Mouse (Mus musculus) gastrocnemius, postnatal 4 days (tissue): ENCODE results near the gene Samhd1. TPM values are rescaled to one million over a fixed set of nuclear protein-coding genes. Genes with fewer than 3 reads are reported as not detected.
A peak's percentile ranks its signal among the peaks of the same experiment; 100 is the strongest.

ENCODE experiments used
- DNase-seq, 2 experiments: peaks; one replicate each; pipeline ENCODE4 v3.0.0; 2021 to 2022; ENCODE audit warnings: low spot score in 2 of 2, mixed read lengths in 2 of 2
- total RNA-seq, 2 experiments: library from RNA; stranded (reverse); gene quantifications; 2 replicates each; pipeline ENCODE4 v1.2.3; 2021

The Samhd1 gene
- total RNA-seq, 2 experiments from 2014 or later, result 23.4 to 23.6 TPM

DNA sequence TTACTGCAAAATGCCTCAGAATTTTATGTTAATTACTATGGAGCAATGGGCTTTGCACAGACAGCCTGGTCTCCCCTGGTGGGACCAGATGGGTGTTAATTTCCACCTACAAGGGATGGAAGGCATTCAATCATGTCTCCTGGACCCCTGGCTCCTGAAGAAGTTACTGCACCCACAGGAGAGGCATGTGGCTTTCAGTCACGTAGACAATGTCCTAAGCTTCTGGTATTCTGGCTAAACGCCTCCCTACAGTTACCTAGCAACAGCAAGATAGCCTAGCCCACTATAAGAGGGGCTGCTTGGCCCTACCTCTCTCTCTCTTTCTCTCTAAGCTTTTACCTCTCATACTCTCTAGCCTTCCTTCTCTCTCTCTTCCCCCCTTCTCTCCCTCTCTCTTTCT is 32.8 kb downstream of the Samhd1 start:
- DNase-seq, result no peak

DNA sequence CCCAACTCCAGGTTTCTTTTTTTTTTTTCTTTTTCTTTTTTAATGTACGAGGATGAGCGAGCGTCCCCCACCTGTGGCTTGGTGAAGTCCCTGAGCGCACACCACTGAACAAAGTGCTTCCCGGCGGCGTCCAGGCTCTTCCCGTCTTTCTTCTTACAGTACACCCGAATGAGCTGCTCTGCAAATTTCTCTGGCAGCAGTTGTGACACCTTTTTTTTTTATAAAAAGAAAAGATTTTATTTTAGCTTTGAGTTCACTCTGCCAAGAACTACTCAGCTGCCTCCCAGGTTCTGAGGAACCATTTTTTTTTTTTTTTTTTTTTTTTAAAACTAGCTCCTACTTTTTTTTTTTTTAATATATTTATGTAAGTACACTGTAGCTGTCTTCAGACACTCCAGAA is 33.4 kb downstream of the Samhd1 start:
- no peak for DNase-seq

- no peak for DNase-seq
Observed at GRCm38 (mm10) chr2:157100319-157100605, 34.8 kb downstream of the Samhd1 start.

DNA sequence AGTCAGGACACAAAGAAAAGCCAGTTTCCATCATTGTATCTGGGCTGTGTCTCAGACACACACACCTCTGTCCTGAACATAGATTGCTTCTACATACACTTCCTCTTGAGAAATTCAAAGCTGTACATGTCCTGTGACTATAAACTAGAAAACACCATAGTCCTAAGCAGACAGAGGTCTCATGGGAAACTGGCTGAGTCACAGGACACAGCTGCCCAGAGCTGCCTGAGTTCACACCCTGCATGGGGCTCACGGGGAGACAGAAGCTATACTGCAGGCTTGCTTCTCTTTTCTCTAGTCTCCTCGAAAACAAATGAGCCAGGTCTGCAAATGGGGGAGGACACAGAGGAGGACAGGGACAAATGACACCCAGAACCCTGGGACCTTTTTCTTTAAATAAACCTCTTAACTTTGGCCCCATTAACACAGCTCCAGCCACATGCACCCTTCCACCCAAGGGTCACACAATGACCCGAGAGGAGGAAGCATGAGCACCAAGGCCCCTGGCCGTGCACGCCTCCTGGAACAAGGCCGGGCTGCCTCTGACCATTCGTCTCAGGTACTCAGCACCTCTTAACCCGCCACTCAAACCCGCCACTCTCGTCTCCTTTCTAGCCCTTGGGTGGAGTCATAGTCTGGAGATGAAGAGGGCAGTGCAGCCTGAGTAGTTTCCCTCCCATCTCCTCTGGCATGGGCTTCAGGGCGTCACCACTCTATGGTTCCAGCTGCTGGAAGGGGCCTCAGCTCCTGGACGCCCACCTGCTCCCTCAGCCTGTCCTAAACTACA is 35.3 kb downstream of the Samhd1 start:
- no peak for DNase-seq

DNA sequence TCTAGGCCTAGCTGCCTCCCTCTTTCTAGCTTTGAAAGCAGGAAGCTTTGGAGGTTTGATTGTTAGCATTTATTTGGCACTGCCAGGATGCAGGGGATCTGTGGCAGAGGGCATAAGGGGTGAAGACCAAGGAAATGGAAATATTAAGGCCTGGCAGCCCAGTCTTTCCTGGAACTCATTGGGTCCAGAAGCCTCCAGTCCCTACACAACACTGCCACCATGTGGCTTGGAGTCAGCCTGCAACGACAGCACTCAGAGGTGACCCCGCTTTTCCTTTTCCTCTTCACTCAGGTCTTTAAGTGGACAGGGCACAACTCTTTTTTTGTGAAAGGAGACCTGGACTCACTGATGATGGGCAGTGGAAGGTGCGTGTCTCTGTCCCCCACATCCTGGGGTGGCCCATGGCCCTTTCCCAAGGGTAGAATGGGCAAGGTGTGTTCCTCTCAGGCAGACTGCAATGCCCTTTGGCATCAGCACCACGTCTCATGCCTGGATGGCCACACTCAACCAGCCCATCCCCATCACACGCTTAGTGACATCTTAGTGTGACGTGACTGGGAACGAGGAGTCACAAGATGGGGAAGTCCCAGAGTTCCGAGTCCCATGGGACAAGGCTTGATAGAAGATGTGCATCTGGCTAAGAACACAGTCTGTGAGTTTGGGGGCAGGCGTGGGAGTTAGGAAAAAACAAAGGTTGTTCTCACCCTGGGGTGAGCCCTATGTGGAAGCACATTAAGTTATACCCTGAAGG is 39.9 kb downstream of the Samhd1 start:
- DNase-seq, result peak; percentile 62 to 76

- peak; percentile 46 to 70 for DNase-seq
Observed at GRCm38 (mm10) chr2:157092024-157092423, 43.0 kb downstream of the Samhd1 start.

GRCm38 (mm10) chr2:157087536-157088317 is 47.3 kb downstream of the Samhd1 start:
- DNase-seq, result no peak

DNA sequence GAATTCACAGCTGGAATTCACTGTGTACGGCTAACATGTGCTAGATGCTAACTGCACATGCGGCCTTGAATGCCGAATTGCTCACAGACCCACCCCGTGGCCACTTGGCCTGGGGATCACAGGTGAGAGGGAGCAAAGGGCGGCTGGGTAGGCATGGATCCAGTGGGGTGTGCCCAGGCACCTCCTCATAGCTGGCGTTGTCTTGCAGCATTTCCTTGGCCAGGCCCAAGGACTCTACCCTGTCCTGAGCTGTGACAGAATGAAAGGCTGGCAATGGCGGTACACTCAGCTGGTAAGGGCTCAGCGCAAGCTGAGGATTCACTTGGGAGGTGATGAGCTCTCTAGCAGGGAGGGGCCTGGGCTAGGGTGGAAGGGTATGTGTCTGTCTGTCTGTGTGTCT is 48.3 kb downstream of the Samhd1 start, which contains the start of gene Tldc2:
Gene Tldc2, plus strand, starts transcription at position 260 of the 400 bp plus-strand sequence.
- no peak for DNase-seq

DNA sequence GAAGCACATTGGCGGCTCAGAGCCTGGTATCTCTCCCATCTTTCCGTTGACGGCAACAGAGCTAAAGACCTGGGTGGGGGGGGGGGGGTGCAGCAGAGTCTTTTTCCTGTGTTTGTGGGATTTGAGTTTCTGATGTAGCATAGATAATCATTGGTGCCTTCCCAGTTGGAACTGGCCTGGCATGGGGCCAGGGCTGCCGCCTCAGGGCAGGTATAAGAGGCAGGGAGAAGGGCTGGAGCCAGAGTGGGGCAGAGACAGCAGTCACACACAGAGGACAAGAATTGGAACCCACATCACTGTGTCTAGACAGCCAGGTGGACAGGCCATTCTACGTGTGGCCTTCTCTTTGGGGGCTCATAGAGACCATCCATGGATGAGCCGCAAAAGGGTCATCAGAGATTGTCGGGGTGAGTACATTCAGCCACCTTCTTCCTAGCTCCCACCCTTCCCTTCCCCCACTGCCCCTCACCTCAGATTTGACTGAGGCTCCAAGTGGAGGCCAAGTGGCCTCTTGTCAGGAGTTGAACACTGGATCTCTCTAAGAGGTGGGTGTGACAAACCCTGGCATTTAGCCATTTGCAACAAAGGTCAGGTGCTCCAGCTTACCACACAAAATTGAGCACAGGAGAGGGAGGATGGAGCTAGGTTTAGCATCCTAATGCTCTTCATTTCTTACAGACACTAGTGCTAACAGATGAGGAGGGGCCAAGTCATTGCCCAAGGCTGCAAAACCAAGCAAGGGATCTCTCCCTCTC is 50.1 kb downstream of the Samhd1 start:
- DNase-seq, result no peak

GRCm38 (mm10) chr2:157081960-157082359 is 53.1 kb downstream of the Samhd1 start:
- DNase-seq, result no peak

GRCm38 (mm10) chr2:157081331-157081730 is 53.7 kb downstream of the Samhd1 start:
- DNase-seq, result no peak

- DNase-seq, result no peak
Observed at GRCm38 (mm10) chr2:157079701-157080180, 55.3 kb downstream of the Samhd1 start.

- peak; percentile 87 to 91 for DNase-seq
Observed at GRCm38 (mm10) chr2:157078793-157079700, 56.0 kb downstream of the Samhd1 start, which contains the start of gene Soga1. Soga1 (minus strand) TSS chr2:157079254.

DNA sequence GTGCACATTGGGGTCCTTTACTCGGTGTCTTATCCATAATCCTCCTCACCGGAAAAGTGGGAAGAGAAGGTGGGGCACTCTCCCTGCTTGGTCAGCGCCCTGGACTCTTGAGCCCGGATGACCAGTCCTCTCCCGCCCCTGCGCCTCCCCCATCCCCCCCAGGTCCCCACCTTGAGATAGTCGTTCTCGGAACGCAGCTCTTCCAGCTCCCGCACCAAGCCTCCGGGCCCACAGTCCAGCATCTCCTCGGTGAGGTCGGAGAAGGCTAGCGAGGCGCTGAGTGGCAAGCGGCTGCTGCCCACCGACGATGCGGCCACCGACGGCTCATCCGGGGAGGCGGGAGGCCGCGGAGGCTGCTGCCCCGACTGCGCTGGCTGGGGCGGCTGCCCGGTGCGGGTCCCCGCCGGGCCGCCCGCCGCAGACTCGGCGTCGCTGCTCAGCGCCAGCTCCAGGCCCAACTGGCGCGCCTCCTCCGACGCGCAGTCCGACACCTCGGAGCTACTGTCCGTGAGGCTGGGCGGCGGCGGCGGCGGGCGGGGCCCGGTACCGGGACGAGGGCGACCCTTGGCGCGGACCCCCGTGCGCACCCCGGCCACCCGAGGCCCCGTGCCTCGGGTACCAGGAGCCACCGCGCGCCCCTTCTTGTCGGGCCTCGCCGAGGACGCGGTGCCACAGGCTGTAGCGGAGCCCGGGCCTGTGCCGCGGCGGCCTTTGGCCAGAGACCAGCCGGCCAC is 56.8 kb downstream of the Samhd1 start:
- DNase-seq, result peak; percentile 46 to 52

DNA sequence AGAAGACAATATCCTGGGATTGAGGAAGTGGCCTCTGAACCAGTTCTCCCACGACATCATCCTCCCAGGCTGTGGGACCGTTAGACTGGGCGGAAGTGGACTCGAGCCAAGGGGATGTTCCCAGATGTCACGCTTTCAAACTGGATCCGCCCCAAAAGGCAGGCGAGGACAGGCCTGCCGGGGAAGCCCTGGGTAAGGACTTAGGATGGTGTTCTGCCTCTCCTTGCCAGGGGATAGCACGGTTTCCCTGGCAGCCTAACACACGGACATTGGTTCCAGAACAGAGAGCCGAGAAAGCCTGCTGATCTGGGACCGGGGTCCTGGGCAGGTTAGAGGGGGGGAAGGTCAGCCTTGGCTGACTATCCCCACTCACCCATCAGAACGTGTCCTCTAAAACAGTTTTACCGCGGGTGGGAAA is 57.4 kb downstream of the Samhd1 start:
- DNase-seq, result peak; percentile 84 to 92

- peak in 1 of 2 experiments; percentile 61 for DNase-seq
Observed at GRCm38 (mm10) chr2:157077160-157077559, 57.9 kb downstream of the Samhd1 start.

DNA sequence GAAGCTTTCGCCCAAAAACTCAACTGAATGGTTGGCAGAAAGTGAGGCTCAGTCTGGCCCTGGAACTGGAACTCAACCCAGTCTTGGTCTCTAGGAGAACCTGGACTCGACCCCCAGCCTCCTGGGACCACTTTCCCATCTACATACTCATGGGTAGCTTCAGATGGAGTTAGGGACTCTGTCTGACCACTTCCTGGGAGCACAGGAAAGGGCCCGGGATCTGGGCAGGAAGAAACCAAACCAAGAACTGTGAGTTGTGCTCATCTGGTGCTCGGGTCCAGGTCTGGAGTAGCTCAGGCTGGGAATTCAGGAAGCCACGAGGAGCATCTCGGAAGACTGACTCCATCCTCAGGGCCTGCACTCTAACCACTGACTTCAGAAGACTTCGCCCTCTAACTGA is 58.5 kb downstream of the Samhd1 start:
- DNase-seq, result no peak

GRCm38 (mm10) chr2:157075685-157076084 is 59.4 kb downstream of the Samhd1 start:
- DNase-seq, result no peak

GRCm38 (mm10) chr2:157075226-157075625 is 59.8 kb downstream of the Samhd1 start:
- DNase-seq, result no peak
